Mouse (Mus musculus) splenic B cell, adult 2 months (primary cell): ENCODE results near the gene Colec11.

ENCODE experiments used
- DNase-seq: peaks from one replicate; pipeline ENCODE4 v3.0.0-alpha.2; 2011; ENCODE audit warnings: low read depth, low spot score
- H3K27me3 ChIP-seq: 2 replicates; pipeline ENCODE4 v1.6.1; 2012; ENCODE audit warnings: mild to moderate bottlenecking, low read length, moderate library complexity, mixed read lengths; ENCODE audit not compliant: control insufficient read depth, poor library complexity, insufficient read depth, severe bottlenecking
- H3K36me3 ChIP-seq: 2 replicates; pipeline ENCODE4 v1.6.1; 2012; ENCODE audit warnings: mild to moderate bottlenecking, low read length, moderate library complexity, mixed read lengths; ENCODE audit not compliant: control insufficient read depth, poor library complexity, insufficient read depth, severe bottlenecking

Gene Colec11

GRCm38 (mm10) chr12:28584036-28584435 lies 39.1 kb downstream of the Colec11 start:
- no peak for DNase-seq
- no peaks in the 10 kb centered on the region for H3K27me3 ChIP-seq
- H3K36me3 ChIP-seq: no peaks in the 10 kb centered on the region

GRCm38 (mm10) chr12:28582423-28582822 lies 40.8 kb downstream of the Colec11 start, which contains the start of gene Allc:
Gene Allc (minus strand): TSS chr12:28582523.
- no peak for DNase-seq
- Histone ChIP-seq H3K36me3 (no peaks in the 10 kb centered on the region), H3K27me3 (no peaks in the 10 kb centered on the region)

GRCm38 (mm10) chr12:28579132-28579531 lies 44.0 kb downstream of the Colec11 start:
- H3K36me3 ChIP-seq: no peaks in the 10 kb centered on the region
- DNase-seq: no peak
- no peaks in the 10 kb centered on the region for H3K27me3 ChIP-seq

GRCm38 (mm10) chr12:28578147-28578546 lies 45.0 kb downstream of the Colec11 start:
- DNase-seq: no peak

GRCm38 (mm10) chr12:28575366-28576070 lies 47.7 kb downstream of the Colec11 start:
- DNase-seq: no peak
- H3K36me3 ChIP-seq: no peaks in the 10 kb centered on the region
- no peaks in the 10 kb centered on the region for H3K27me3 ChIP-seq

More at GRCm38 (mm10) chr12:28578147-28578546, 45.0 kb downstream of the Colec11 start:
- H3K36me3 ChIP-seq: no peaks in the 10 kb centered on the region
- no peaks in the 10 kb centered on the region for H3K27me3 ChIP-seq

GRCm38 (mm10) chr12:28572241-28572640 lies 50.9 kb downstream of the Colec11 start:
- no peak for DNase-seq
- H3K36me3 ChIP-seq: no peaks in the 10 kb centered on the region
- no peaks in the 10 kb centered on the region for H3K27me3 ChIP-seq

- no peak for DNase-seq
- Histone ChIP-seq H3K27me3 (no peaks in the 10 kb centered on the region), H3K36me3 (no peaks in the 10 kb centered on the region)
Observed at GRCm38 (mm10) chr12:28552299-28552698, 70.9 kb downstream of the Colec11 start, which contains the start of gene Dcdc2c. Gene Dcdc2c (minus strand): TSS chr12:28552399.

GRCm38 (mm10) chr12:28551775-28552174 lies 71.4 kb downstream of the Colec11 start:
- no peak for DNase-seq
- Histone ChIP-seq H3K36me3 (no peaks in the 10 kb centered on the region), H3K27me3 (no peaks in the 10 kb centered on the region)

- DNase-seq: no peak
- no peaks in the 10 kb centered on the region for H3K36me3 ChIP-seq
- H3K27me3 ChIP-seq: no peaks in the 10 kb centered on the region
Observed at GRCm38 (mm10) chr12:28548887-28549286, 74.3 kb downstream of the Colec11 start.
